Mouse (Mus musculus) kidney, postnatal 4 days (tissue): ENCODE data around the gene Cacna1g.
A peak's percentile ranks its signal among the peaks of the same experiment; 100 is the strongest.

ENCODE experiments used
- DNase-seq, 2 experiments: peaks; one replicate each; pipeline ENCODE4 v3.0.0; 2021; ENCODE audit warnings: mixed read lengths in 2 of 2

The Cacna1g gene

DNA sequence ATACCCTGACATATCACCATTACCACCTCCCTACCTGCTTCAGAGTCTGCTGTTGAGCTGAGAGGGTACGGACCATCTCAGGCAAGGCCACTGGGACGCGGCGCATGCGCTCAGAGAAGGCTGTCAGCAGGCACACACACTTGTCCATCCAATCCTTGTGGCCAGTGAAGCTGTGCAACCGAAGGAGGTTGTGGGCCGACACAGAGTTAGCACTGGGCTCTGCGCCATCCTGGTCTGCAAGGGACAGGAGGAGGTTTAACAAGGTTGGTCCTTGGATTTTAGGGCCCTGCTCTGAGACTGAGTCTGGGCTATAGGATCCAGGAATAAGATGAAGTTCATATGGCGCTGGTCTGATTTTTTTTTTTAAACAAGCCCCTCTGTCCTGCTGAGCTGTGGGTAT is 6.4 kb upstream of the Cacna1g start:
- DNase-seq = no peak

DNA sequence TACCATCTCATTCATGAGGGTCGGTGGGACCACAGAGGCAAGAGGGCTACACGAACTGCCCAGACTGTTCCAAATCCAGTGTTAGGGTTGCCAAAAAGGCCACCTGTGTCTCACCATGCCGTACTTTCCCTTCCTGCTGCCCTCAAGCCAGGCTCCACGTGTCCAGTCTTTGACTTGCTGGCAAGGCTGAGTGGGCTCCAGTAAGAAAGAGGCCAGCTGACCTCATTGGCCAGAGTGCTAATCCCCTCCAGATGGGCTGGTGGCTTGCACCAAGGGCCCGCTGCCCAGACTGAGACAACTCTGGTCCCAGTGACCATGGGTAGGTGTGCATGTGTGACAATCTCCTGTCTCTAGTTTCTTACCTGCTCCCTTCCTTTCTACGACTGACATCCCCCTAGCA is 3.7 kb upstream of the Cacna1g start:
- DNase-seq = no peak

DNA sequence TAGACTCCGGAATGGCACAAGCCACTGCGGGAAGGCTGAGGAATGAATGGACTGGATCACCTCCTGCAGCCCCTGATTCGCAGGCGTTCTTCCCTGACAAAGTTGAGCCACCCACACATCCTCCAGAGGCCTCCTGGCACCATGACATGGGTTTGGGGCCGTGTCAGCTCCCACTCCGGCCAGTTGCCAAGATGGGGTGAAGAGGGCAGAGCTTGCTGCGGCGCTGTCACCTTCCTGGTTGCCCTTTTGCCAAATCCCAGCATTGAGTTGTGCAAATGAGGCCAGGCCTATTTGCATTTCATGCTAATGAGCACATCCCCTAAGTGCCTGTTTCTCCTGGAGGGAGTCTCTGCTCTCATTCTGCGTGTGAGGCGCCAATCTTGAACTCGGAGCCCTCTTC is 1.7 kb upstream of the Cacna1g start:
- peak; percentile 17 to 22 for DNase-seq

- no peak for DNase-seq
Observed at GRCm38 (mm10) chr11:94474544-94474910, 529 bp upstream of the Cacna1g start.

DNA sequence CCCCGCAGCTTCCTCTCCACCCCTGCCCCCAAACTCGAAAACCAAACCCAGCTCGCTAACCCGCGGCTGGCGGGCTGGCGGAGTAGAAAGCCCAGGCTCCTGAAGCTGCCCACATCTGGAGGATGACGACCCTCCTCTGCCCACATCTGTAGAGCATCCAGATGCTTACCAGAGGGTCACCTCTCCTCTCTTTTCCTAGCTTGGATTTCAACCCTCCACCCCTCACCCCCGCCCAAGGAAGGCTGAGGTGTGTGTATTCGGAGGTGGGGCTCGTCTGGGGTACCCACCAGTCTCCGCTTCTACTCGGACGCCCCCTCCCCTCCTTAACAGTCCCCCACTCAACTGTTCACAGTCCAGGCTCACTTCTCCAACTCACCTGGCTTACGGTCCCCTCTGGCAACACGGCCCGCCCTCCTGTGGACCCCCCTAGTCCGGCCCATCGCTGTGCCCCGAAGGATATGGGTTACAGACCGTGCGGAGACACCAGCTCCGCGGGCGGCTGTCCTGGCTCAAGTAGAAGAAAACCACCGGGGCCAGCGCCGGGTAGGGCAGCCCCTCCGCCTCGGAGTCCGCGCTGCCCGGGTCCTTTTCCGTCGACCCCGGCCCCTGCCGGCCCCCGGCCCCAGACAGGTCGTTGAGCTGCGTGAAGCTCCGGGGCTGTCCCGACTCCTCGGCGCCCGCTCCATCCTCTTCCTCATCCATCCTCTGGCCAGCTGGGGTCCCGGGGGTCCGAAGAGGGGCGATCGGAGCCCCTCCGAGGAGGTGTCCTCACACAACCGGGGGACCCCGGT is 887 bp downstream of the Cacna1g start:
- DNase-seq = peak; percentile 49 to 61

DNA sequence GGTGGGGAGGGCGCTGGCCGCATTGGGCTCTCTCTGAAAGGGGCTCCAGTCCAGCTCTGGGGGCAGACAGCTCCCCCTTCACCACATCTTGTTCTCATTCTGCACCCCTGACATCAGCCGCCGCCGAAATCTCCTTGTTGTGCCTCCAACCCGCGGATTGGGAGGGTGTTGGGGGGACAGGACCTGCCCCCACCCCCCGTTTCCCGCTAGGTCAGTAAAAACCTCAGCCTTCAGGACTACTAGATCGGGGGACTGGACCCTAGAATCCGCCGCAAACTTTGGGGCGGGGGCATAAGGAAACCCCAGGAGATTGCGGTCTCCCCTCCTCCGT is 1.4 kb downstream of the Cacna1g start:
- DNase-seq = peak; percentile 51 to 53

DNA sequence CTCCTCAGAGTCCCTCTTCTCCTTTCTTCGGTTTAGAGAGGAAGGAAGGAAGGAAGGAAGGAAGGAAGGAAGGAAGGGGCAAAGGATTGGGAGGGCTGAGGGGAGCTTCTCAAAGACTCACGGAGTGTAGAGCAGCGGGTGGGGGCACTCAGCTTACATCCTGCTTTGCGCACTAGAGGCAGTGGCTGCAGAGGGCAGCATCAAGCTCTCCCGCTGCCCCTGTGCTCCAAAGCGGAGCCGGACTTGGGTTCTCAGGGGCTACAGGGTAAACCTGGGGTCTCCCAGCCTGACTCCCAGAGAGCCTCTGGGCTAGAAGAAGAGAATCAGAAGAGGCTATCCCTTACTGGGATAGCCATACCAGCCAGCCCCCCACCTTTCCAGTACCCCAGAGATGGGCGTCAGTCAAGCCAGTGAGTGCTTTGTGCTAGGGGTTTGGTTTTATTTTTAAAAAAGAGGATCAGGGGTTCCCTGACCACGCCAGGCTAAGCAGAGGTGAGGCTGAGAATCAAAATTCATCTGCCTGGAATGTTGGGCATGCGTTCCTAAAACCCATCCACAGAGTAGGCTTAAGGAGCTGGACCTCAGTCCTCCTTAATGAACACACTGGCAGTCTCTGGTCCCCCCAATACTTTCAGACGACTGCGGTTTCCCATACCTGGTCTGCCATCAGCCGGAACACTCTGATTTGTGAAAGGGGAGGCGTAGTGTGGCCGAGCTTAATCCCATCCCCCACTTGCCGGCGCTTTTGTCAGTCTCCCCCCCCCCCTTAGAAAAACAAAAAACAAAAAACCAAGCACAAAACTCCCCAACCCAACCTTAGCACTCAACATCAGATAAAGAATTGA is 2.0 kb downstream of the Cacna1g start:
- DNase-seq = peak; percentile 48 to 58

DNA sequence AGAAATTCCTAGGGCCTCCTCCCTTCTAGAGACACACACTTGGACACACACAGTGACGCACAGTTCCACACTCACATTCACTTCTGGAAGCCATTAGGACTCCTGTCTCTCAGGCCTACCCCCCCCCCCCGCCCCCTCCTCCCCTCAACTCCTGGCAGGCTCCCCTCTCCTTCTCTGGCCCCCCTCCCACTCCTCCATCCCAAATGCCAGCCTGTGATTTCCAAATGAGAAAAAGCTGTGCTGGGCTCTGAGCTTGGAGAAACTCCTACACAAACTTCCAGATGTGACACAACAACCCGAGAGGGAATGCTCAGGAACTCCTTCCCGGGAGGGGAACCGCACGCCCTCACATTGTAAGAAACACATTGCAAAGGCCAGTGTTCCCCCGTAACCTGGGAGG is 3.6 kb downstream of the Cacna1g start:
- peak in 1 of 2 experiments; percentile 47 for DNase-seq

DNA sequence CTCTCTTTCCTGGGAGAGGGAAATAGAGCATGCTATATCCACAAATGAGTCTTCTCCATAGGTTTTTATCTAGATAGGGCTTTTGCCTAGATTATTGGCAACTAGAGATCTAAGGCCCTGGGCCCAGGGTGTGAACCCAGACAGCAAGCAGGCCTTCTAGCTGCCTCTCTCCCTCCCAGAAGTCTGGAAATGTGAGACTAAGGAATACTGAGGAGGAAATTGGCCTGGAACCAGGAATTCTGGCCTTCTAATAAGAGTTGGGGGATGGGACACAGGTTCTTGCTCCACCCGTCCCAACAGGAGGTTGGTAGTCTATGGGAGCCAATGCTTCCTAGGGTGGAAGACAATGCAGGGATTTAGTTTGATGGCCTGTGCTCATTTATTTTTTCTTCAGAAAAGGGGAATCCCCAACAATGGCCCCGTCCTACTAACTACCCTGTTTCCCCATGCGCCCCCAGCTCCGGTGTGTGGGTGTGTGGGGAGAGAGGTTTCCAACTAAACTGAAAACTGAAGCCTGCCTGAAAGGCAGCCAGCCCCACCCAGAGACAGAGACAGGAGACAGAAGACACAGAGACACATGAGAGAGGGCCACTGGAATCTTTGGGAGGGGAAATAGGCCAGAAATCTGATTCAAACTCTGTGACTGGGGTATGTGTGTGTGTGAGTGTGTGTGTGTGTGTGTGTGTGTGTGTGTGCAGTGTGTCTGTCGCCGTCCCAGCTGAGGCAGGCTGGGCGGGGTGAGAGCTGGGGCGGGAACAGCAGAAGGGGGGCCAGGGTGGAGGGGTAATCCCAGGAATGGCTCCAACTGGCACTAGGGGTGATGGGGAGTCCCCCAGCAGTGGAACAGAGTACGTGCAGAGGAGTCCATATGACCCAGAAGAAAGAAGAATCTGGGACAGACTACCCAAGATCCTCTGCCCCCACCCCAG is 4.6 kb downstream of the Cacna1g start:
- peak; percentile 44 to 53 for DNase-seq

DNA sequence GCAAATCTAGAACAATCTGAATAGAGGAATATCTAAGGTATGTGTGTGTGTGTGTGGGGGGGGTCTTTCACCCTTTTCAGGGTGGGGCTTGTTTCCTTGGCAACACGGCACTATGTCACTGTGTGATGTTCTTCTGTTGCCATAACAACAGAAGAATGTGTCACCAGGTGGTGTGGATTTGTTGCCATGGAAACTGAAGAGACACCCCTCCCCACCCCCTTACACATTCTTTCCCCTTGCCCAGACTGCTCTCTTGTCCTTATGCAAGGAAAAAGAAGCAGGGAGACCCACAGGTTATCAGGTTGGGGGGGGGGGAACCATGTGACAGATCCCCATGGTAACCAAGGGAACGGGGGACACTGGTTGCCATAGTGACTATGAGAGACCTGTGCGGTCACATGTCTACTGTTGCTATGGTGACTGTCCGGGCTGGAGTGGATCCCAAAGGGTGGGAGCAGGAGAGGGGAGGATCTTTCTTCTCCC is 5.4 kb downstream of the Cacna1g start:
- DNase-seq = peak in 1 of 2 experiments; percentile 54

DNA sequence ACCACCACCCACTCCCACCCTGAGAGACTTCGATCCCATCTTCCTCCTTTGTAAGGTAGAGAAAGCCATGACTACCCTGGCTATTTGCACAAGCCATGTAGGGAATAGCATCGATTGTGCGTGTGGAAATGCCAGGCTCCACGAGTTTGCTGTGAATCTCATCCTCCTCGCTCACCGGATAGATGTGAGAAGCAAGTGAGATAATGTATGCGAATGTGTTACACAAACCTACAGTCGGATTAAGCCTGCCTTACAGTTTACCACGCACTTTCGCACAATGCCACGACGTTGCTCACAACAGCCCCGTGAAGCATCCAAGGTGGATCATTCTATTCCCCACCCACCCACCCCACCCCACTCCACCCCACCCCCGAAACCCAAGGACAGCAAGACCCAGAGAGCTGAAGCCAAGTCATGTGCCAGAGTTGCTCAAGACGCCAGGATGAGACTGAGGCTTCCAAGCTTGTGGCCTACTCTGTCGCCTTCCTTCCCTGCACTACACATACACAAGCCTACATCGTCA is 7.6 kb downstream of the Cacna1g start:
- no peak for DNase-seq

DNA sequence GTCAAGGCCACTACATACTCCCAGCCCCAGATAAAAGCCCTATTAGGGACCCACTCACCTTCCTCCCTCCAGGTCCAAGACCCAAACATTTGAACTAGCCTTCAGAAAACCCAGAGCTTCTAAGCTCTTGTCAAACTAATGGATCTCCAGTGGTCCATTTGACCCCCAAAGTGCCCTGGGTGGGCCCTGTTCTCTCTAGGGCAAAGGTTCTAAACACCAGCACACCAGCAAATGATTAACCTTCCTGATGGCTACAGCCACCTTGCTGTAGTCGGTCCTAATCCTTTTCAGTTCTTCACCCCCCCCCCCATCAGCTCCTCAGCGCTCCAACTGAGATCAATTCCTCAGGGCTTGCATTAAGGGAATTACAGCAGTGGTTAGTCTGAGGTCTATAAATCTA is 9.8 kb downstream of the Cacna1g start:
- no peak for DNase-seq

- peak; percentile 39 to 55 for DNase-seq
Observed at GRCm38 (mm10) chr11:94461856-94462255, 12.1 kb downstream of the Cacna1g start.

DNA sequence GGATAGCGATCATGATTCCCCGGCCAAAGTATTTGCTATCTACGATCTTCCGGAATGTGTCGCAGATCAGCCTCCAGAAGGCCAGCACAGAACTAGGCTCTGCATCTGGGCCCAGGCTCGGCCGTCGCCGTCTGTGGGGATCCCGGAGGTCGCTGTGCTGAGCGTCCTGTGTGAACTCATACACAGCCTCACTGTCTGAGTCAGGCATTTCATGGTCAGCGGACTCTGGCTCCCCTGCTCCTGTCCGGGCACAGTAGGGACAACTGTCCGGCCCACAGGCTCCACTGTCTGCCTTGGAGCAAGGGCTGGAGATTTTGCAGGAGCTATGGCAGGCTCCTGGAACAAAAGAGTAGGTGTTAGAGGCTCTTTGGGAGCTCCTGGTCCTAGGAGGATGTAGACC is 17.0 kb downstream of the Cacna1g start:
- DNase-seq = no peak

- DNase-seq = no peak
Observed at GRCm38 (mm10) chr11:94456347-94456746, 17.7 kb downstream of the Cacna1g start.

DNA sequence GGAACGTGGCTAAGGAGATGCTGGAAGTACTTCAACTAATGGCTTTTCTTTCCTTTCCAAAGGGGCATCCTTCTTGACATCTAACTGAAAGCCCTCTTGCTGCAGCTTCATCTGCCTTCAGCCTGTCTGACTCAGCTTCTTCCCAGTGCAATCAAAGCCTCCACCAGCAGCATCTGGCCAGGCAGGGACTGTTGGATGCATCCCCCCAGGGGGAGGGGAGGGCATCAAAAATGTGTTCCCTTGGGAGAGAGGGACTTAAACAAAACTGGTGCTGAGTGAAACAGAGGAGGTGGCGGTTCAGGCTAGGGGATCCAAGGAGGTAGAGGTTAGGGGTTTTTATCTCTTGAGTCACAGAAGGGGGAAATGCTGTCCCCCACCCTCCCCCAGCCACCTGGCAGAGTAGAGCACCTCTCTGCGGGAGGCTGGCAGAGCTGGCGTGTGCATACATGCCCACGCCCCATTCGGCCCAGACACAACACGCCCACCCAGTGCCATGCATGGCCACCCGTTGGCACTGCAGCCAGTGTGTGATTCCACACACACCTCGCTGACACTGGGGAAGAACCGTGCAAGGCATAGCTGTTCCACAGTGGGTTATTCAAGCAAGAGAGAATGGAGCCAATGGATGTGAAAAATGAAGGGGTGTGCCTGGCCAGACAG is 18.7 kb downstream of the Cacna1g start:
- no peak for DNase-seq

DNA sequence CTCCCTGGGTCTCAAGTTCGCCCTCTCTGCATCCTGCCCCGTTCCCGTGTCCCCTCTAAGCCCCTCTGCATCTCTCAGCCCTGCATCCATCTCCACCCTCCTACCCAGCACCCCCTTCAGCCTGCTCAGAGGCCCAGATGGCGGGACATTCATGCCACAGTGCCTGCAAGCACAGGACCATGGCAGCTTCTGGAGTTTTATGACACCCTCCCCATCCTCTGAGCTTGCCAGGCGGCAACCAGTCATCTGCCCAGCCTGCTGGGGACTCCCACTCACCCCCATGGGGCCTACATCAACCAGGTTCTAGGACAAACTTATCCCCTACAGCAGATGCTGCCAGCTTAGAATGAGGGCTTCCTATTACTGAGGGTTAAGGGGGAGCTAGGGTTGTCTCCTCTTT is 19.2 kb downstream of the Cacna1g start:
- DNase-seq = no peak

DNA sequence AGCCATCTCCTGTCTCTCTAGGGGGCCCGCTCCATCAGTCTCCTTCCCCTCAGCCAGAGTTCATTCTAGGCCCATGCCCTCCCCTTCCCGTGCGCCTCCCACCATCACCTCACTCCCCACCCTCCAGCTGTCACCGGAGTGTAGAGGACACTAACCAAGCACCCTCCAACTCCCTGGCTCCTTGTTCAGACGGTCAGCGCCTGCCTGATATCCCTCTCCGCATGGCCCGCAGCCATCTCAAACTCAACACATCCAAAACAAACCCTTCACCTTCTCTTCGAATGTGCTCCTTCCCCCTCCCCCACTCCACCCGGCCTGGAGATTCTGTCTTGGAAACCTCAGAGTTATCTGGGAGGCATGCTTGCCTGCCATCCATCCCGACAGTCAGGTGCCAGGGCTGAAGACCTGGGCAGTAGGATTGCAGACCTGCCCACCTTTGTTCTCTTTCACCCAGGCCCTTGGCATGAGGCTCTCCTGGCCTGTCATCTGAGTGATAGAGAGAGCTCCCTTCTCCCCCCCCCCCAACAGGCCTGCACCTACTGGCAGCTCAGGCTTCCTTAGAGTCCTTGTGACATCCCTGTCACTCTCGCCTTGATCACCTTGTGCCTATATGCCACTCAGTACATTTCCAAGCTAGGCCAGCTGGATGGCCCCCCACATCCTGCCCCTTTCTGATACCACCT is 22.8 kb downstream of the Cacna1g start:
- peak in 1 of 2 experiments; percentile 21 for DNase-seq

DNA sequence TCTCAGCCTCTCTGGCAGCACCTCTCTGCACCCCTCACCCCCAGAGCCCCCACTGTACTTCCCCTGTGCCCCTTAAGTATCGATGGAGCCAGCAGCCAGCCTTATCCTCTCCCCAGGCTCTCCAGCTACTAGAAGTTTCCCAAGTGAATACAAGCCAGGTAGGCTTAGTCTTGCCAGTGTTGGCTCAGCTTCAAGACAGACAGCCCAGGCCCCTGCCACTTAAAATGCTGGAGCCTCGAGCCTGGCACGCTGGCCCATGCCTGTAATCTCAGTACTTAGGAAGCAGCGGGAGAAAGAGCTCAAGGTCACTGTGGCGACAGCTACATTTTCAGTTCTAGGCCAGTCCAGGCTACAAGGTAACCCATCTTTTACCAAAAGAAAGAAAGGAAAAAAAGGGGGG is 24.1 kb downstream of the Cacna1g start:
- DNase-seq = peak in 1 of 2 experiments; percentile 1

- DNase-seq = peak in 1 of 2 experiments; percentile 6
Observed at GRCm38 (mm10) chr11:94449239-94449638, 24.8 kb downstream of the Cacna1g start.

GRCm38 (mm10) chr11:94447017-94447416 is 27.0 kb downstream of the Cacna1g start:
- DNase-seq = no peak
